Mouse (Mus musculus) midbrain, embryonic 12.5 days (tissue): ENCODE results near the gene Crip2. TPM values are rescaled to one million over a fixed set of nuclear protein-coding genes. Genes with fewer than 3 reads are reported as not detected.

ENCODE experiments used
- ATAC-seq: fragments of 200-750 bp; cut with Nextera tagmentation; 2 replicates; pipeline ENCODE4 v1.8.0; 2017; ENCODE audit warnings: low read depth, moderate TSS enrichment, moderate library complexity; ENCODE audit not compliant: low FRiP score
- H3K27ac ChIP-seq: fragments of 300-500 bp; sonication (generic); replicated peaks from 2 replicates; pipeline ENCODE4 v1.5.1; 2016; ENCODE audit warnings: mild to moderate bottlenecking
- H3K27me3 ChIP-seq: fragments of 300-500 bp; sonication (generic); 2 replicates; pipeline ENCODE4 v1.6.1; 2016; ENCODE audit warnings: mild to moderate bottlenecking
- H3K36me3 ChIP-seq: fragments of 300-500 bp; sonication (generic); 2 replicates; pipeline ENCODE4 v1.6.1; 2016
- H3K4me1 ChIP-seq: fragments of 300-500 bp; sonication (generic); 2 replicates; pipeline ENCODE4 v1.6.1; 2016
- H3K4me2 ChIP-seq: fragments of 300-500 bp; sonication (generic); replicated peaks from 2 replicates; pipeline ENCODE4 v1.6.1; 2016; ENCODE audit warnings: mild to moderate bottlenecking, moderate library complexity
- H3K4me3 ChIP-seq: fragments of 300-500 bp; sonication (generic); 2 replicates; pipeline ENCODE4 v1.5.1; 2016; ENCODE audit warnings: mild to moderate bottlenecking
- H3K9ac ChIP-seq: fragments of 300-500 bp; sonication (generic); replicated peaks from 2 replicates; pipeline ENCODE4 v1.6.1; 2016; ENCODE audit warnings: mild to moderate bottlenecking, moderate library complexity
- H3K9me3 ChIP-seq: fragments of 300-500 bp; sonication (generic); 2 replicates; pipeline ENCODE4 v1.6.1; 2016; ENCODE audit warnings: mild to moderate bottlenecking
- WGBS: fragments of 180-500 bp; shearing (Covaris S2); methylation state at CpG from one replicate; pipeline ENCODE4 v1.1.7; 2016; 5-methylcytosine and 5-hydroxymethylcytosine counted together
- polyA plus RNA-seq: library from polyadenylated mRNA; unstranded; fragments of >200 nt; fragmentation: Nextera tagmentation; extraction: Ambion mirVana; gene quantifications from 2 replicates; pipeline ENCODE4 v1.2.1, GENCODE M21; 2016

Crip2 gene
- polyA plus RNA-seq, 1 experiment from 2014 or later: 257 TPM

DNA sequence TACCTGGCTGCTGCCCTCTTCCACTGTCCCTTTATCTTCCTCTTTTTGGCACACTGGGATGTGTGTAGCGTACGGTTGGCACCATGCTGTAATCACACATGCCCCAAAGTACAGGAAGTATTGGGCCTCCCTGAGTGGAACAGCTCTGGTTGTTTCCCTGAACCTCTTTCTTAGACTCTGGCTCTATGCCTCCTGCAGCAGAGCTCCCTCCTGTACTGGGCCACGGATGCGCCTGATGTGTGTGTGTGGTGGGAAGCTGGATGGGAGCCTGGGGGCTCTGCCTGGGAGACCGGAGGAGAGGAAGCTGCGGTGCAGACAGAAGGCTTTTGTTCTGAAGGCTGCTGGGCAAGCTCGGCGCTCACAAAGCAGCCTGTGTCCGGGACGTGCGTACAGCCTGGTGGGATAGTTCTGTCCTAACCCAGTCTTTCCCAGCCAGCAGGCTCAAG is 23.5 kb downstream of the Crip2 start:
- Histone ChIP-seq H3K36me3 (peaks cover 33% of the 10 kb centered on the region), H3K4me1 (no peaks in the 10 kb centered on the region), H3K4me3 (no peak overlapping the region), H3K27ac (peak overlapping the region; percentile 42), H3K27me3 (no peaks in the 10 kb centered on the region), H3K9me3 (no peaks in the 10 kb centered on the region), H3K4me2 (no peak overlapping the region), H3K9ac (0 out of 2 replicates have a peak overlapping the region, but pooled peaks have one; percentile 24)
- WGBS: 91% methylated on average over 11 of the region's 11 CpGs
- peak; percentile 35; the same call in 1 of the 2 replicates for ATAC-seq

DNA sequence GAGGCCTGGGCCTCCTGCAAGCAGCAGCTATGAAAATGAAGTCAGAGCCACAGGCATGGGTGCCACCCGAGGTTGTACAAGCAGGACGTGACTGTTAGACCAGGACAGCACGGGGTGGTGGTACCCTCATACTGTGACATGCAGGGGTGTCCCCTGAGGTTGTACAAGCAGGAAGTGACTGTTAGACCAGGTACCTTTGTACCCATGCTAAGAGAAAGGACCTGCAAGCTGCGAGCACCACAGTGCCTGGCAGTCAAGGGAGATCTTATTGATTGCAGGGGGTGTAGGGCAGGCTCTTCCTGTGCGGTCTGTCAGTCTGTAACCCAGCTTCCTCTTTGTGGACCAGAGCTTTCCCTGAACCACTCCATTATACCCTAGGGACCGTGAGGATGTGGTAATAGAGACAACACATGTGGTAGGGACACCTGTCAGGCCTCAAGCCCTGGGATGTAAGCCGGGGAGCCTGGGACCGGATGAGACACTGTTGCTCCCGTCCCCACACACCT is 28.0 kb downstream of the Crip2 start:
- H3K4me3 ChIP-seq: no peak overlapping the region
- 88% methylated on average over 9 of the region's 9 CpGs for WGBS
- H3K27ac ChIP-seq: no peak overlapping the region
- no peaks in the 10 kb centered on the region for H3K27me3 ChIP-seq
- peaks cover 16% of the 10 kb centered on the region for H3K36me3 ChIP-seq
- ATAC-seq: no peak
- H3K9me3 ChIP-seq: no peaks in the 10 kb centered on the region
- H3K4me2 ChIP-seq: no peak overlapping the region
- no peak overlapping the region for H3K9ac ChIP-seq
- H3K4me1 ChIP-seq: no peaks in the 10 kb centered on the region

DNA sequence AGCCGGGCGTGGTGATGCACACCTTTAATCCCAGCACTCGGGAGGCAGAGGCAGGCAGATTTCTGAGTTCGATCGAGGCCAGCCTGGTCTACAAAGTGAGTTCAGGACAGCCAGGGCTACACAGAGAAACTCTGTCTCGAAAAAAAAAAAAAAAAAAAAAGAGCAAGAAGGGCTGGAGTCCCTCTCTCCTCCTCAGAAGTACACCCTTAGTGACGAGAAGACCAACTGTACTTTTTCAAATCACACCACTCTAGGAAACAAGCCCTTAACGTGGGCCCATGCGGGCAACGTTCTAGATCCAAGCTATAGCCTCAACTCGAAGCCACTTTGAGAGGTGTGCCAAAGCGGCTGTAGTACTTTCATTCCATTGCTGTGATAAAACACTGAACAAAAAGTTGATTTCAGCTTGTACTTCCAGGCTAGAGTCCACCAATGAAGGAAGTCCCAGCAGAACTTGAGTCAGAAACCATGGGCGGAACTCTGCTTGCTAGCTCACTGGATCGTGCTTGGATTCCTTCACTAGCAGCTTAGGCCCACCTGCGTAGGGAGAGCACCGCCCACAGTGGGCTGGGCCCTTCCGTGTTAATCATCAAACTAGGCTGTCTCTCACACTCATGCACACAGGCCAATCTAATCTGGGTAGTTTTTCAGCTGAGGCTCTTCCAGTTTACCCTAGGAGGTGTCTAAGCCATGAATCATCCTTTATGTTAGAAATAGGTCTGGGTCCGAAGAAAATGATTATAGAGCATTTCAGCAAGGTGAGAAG is 37.1 kb downstream of the Crip2 start:
- H3K27ac ChIP-seq: no peak overlapping the region
- H3K36me3 ChIP-seq: no peaks in the 10 kb centered on the region
- H3K9ac ChIP-seq: no peak overlapping the region
- no peak for ATAC-seq
- no peak overlapping the region for H3K4me3 ChIP-seq
- WGBS: 92% methylated on average over 18 of the region's 18 CpGs
- no peaks in the 10 kb centered on the region for H3K4me1 ChIP-seq
- no peaks in the 10 kb centered on the region for H3K9me3 ChIP-seq
- no peak overlapping the region for H3K4me2 ChIP-seq
- no peaks in the 10 kb centered on the region for H3K27me3 ChIP-seq

DNA sequence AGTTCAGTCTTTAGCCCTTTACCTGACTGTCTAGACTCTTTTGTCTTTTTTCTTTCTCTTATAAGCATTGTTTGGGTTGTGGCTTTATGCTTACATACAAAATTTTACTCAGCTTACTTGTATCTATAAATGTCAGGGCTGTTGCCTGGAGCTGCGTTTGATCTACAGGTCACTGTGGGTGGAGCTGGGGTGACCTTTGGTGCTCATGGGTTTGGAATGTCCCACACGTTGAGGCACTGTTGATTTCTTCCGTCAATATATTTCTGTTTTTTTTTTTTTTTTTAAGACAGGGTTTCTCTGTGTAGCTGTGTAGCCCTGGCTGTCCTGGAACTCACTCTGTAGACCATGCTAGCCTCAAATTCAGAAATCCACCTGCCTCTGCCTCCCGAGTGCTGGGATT is 41.0 kb downstream of the Crip2 start:
- Histone ChIP-seq H3K27ac (no peak overlapping the region), H3K27me3 (peaks cover 11% of the 10 kb centered on the region), H3K4me1 (peaks cover under 1% of the 10 kb centered on the region; the same call in 1 of the 2 replicates), H3K4me2 (no peak overlapping the region), H3K9me3 (no peaks in the 10 kb centered on the region), H3K9ac (no peak overlapping the region), H3K36me3 (no peaks in the 10 kb centered on the region), H3K4me3 (no peak overlapping the region)
- WGBS: 71% methylated on average over 4 of the region's 4 CpGs
- no peak for ATAC-seq

DNA sequence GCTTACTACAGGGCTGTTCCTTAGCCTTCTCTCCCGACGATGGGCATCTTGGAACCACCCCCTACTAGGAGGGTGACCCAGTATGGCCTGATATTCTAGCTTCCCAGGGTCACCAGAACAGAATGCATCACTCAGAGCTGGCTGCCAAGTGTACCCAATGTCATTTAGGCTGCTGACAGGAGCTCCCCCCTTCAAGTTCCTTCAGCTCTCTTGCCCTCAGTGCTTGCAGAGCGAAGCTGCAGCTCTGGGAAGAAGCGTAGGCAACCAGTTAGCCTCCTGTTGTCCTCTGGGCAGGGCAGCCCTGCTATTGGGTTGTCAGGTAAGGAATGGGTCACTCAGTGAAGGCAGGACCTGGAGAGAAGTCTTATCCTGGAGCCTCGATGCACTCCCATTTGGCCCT is 44.9 kb downstream of the Crip2 start:
- peak overlapping the region; percentile 85; the same call in 1 of the 2 replicates for H3K4me2 ChIP-seq
- H3K4me3 ChIP-seq: no peak overlapping the region
- 66% methylated on average over 5 of the region's 5 CpGs for WGBS
- peaks cover 24% of the 10 kb centered on the region for H3K4me1 ChIP-seq
- H3K27me3 ChIP-seq: peaks cover 18% of the 10 kb centered on the region
- peaks cover 18% of the 10 kb centered on the region for H3K36me3 ChIP-seq
- ATAC-seq: no peak; the same call in 1 of the 2 replicates
- no peak overlapping the region for H3K9ac ChIP-seq
- H3K27ac ChIP-seq: no peak overlapping the region
- H3K9me3 ChIP-seq: no peaks in the 10 kb centered on the region

DNA sequence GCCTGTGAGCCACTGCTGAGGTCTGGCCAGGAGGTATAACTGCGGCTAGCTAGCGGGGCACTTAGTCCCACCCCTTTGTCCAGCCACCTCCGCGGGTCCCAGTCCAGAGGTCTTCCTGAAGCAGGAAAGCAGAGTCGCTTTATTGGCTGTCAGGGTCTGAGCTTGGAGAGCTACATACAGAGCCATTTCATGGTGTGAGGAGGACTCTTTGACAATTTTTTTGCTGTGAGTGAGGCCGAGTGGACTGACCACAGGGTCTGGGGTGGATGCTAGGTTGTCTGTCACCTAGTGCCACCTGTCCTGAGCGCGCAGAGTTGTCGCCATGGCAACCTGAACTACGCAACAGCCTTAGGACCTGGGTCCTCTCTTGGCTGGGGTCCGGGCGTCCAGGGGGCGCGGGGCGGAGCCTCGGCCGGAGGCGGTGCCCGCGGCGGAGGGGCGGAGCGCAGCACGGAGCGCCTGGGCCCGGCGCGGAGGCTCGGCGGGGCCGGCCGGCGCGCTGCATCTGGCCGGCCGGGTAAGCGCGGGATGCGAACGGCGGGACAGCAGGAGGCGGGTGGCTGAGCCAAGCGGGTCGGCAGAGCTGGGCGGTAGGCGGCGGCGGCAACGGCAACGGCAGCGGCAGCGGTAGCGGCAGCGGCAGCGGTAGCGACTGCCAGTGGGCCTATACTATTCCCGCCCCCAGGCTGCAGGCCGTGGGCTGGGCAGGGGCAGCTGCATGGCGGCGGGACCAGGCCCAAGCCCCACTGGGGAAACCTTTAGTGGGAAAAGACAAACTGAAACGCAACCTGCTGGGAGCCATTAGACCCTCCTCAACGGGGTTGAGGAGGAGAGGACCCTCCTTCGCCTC is 45.6 kb downstream of the Crip2 start, which contains the start of gene Tmem121:
TSS of gene Tmem121 (plus strand) at position 489 of the 850 bp plus-strand sequence.
- ATAC-seq: peak; percentile 76
- Histone ChIP-seq H3K9ac (peak within 1 kb of the TSS; percentile 80), H3K27me3 (peaks cover 18% of the 10 kb centered on the region), H3K4me1 (peaks cover 24% of the 10 kb centered on the region), H3K36me3 (peaks cover 25% of the 10 kb centered on the region), H3K4me3 (peak within 1 kb of the TSS; percentile 68), H3K27ac (peak within 1 kb of the TSS; percentile 11), H3K9me3 (no peaks in the 10 kb centered on the region), H3K4me2 (peak within 1 kb of the TSS; percentile 85)
- WGBS: 1% methylated on average over 61 of the region's 63 CpGs

DNA sequence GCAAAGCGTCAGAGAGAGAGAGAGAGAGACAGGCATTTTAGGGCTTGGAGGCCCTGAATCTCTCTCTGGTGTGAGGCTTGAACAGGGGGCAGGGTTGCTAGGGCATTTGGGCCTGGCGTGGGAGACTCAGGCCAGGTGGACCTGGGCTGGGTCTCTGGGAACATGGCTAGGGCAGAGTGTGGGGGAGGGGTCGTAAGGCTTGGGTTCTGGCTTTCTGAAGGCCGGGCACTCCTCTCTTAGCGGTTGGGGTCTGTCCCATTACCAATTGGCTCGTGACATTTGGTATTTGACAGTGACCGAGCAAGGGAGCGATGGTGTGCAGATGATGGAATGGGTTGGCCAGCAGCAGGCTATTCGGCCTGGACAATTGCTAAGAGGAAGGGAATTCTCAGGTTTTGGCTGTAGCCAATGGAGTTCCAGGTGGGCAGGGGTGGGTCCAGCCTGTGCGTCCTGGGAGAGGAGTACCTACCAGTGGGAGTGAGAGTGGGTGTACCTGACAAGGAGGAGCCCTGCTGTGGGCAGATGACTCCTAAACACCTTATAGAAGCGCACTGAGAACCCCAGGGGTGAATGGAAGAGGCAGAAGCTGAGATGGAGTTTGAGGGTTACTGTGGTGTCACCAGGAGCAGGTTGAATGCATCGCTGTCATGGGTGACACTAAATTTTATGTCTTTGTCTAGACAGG is 46.4 kb downstream of the Crip2 start:
- no peak overlapping the region for H3K27ac ChIP-seq
- peak; percentile 13 for ATAC-seq

DNA sequence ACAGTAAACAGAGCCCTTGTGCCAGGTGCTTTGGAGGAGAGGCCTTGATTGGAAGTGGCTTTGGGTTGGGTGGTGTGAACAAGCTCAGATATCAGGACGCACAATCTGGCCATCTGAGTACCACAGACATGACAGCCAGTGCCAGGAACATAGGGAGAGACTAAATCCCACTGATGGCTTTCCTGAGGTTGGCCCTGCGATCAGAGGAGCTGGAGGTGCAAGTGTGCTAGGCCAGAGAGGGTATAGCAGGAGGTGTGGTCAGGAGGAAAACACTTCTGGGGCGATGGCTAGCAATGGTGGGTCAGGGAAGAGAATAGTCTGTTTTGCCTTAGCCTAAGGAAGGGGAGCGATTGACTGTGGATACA is 47.0 kb downstream of the Crip2 start:
- Histone ChIP-seq H3K4me2 (peak overlapping the region; percentile 85), H3K4me3 (peak overlapping the region; percentile 68), H3K4me1 (peaks cover 24% of the 10 kb centered on the region), H3K9ac (peak overlapping the region; percentile 80), H3K27ac (no peak overlapping the region), H3K9me3 (no peaks in the 10 kb centered on the region), H3K36me3 (peaks cover 30% of the 10 kb centered on the region), H3K27me3 (peaks cover 18% of the 10 kb centered on the region)
- WGBS: 48% methylated on average over 4 of the region's 4 CpGs
- ATAC-seq: no peak

More for the DNA sequence above, 46.4 kb downstream of the Crip2 start:
- WGBS: 36% methylated on average over 12 of the region's 12 CpGs
- H3K36me3 ChIP-seq: peaks cover 29% of the 10 kb centered on the region
- H3K4me2 ChIP-seq: peak overlapping the region; percentile 85
- H3K4me3 ChIP-seq: peak overlapping the region; percentile 68
- H3K4me1 ChIP-seq: peaks cover 24% of the 10 kb centered on the region
- peaks cover 18% of the 10 kb centered on the region for H3K27me3 ChIP-seq
- peak overlapping the region; percentile 80 for H3K9ac ChIP-seq
- H3K9me3 ChIP-seq: no peaks in the 10 kb centered on the region

DNA sequence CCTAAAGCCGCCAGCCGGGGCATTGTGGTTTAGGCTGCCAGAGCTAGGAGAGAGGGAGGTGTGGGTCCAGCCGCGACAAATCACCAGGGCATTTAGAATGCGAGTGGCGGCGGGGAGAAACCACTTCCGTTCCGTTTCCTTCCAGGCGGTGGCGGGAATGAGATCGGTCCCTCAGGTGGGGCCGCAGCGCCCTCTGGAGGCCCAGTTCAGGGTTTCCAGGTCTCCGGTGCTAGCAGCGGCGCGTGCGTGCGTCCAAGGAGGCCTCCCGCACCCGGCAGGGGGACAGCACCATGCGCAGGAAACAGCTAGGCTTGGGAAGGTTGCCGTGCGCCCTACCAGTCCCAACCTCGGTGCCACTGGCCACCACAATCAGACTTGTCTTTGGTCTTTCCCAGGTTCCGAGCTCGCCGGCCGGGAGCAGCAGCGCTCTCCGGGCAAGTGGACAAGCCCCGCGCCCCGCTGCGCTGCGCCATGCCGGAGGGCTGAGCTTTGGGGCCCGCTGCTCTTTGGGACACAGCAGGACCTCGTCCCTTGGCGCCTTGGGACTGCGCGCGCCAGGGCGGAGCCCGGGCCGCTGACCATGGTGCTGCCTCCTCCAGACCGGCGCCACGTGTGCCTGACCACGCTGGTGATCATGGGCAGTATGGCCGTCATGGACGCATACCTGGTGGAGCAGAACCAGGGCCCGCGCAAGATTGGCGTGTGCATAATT is 47.7 kb downstream of the Crip2 start:
- peak overlapping the region; percentile 54 for H3K9ac ChIP-seq
- peaks cover 30% of the 10 kb centered on the region for H3K36me3 ChIP-seq
- no peak overlapping the region for H3K27ac ChIP-seq
- 4% methylated on average over 56 of the region's 56 CpGs for WGBS
- H3K4me2 ChIP-seq: peak overlapping the region; percentile 85
- H3K4me1 ChIP-seq: peaks cover 24% of the 10 kb centered on the region
- peak; percentile 52 for ATAC-seq
- peaks cover 18% of the 10 kb centered on the region for H3K27me3 ChIP-seq
- H3K4me3 ChIP-seq: peak overlapping the region; percentile 68
- H3K9me3 ChIP-seq: no peaks in the 10 kb centered on the region

DNA sequence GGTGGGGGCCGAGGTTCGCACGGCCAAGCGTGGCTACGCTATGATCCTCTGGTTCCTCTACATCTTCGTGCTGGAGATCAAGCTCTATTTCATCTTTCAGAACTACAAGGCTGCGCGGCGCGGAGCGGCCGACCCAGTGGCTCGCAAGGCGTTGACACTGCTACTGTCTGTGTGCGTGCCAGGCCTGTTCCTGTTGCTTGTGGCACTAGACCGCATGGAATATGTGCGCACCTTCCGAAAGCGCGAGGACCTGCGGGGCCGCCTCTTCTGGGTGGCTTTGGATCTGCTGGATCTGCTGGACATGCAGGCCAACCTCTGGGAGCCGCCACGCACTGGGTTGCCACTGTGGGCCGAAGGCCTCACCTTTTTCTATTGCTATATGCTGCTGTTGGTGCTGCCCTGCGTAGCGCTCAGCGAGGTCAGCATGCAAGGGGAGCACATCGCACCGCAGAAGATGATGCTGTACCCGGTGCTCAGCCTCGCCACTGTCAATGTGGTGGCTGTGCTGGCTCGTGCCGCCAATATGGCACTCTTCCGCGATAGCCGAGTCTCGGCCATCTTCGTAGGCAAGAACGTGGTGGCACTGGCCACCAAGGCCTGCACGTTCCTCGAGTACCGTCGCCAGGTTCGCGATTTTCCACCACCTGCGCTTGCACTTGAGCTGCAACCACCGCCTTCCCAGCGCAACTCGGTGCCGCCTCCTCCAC is 48.5 kb downstream of the Crip2 start:
- WGBS: 89% methylated on average over 51 of the region's 51 CpGs
- no peaks in the 10 kb centered on the region for H3K9me3 ChIP-seq
- H3K9ac ChIP-seq: no peak overlapping the region

More for the DNA sequence above, 48.5 kb downstream of the Crip2 start:
- H3K36me3 ChIP-seq: peaks cover 30% of the 10 kb centered on the region
- peak overlapping the region; percentile 68 for H3K4me3 ChIP-seq
- H3K27ac ChIP-seq: no peak overlapping the region
- H3K4me1 ChIP-seq: peaks cover 24% of the 10 kb centered on the region
- H3K27me3 ChIP-seq: peaks cover 18% of the 10 kb centered on the region
- ATAC-seq: no peak
- H3K4me2 ChIP-seq: peak overlapping the region; percentile 85
